Mouse (Mus musculus) left cerebral cortex, adult 18-20 months (tissue): ENCODE results near the gene Rnf2. TPM values are rescaled to one million over a fixed set of nuclear protein-coding genes. Genes with fewer than 3 reads are reported as not detected.

ENCODE experiments used
- microRNA-seq, 2 experiments: library from miRNA; unstranded; fragments of <30 nt; microRNA quantifications; one replicate each; pipeline ENCODE4 v1.2.0; 2021
- total RNA-seq, 2 experiments: library from RNA; stranded (reverse); gene quantifications; 2 replicates each; pipeline ENCODE4 v1.2.3; 2021

Rnf2 gene
- total RNA-seq, 2 experiments from 2014 or later: 26.2 to 27.9 TPM

Small RNA genes lying within 50 kb of the gene (microRNA-seq; reads per million reads assigned to microRNA genes)
- 0.25 to 0.63 reads per million in 2 experiments for gene Mir7682

Other genes starting within 250 kb of the Rnf2 start
- gene Ivns1abp, start 156.5 kb downstream of the Rnf2 start, total RNA-seq: 100 to 1,000 TPM; 123 to 136 TPM
- gene Swt1, start 72.5 kb downstream of the Rnf2 start, total RNA-seq: 10 to 100 TPM; 12.2 to 14.3 TPM
- gene Trmt1l, start 72.4 kb downstream of the Rnf2 start, total RNA-seq: 10 to 100 TPM; 27.3 to 30.5 TPM
- 1 to 10 TPM; 1.4 to 1.5 TPM for gene Fam129a, start 70.2 kb upstream of the Rnf2 start, total RNA-seq